Mouse (Mus musculus): ENCODE measurements around the gene Gm6614.
"Not testable (repeated sequence)": the region's sequence is repeated elsewhere in the genome, so short reads cannot be mapped to it uniquely, and the experiment has no call there.

Gene Gm6614

GRCm38 (mm10) chr6:142011364-142011955 lies at the start of gene Gm6614:
Gene Gm6614 (minus strand): TSS chr6:142011414.
- DNase-seq (ENCODE audit: low read depth, low spot score) = no peak

GRCm38 (mm10) chr6:142058281-142058680 lies 47.1 kb upstream of the Gm6614 start:
- not testable (repeated sequence) for DNase-seq (ENCODE audit: low read depth, low spot score)

- no peak for DNase-seq (ENCODE audit: low read depth, low spot score)
Observed at GRCm38 (mm10) chr6:142047689-142048088, 36.5 kb upstream of the Gm6614 start.

GRCm38 (mm10) chr6:142045746-142046145 lies 34.5 kb upstream of the Gm6614 start:
- no peak for DNase-seq (ENCODE audit: low read depth, low spot score)

- no peak for DNase-seq (ENCODE audit: low read depth, low spot score)
Observed at GRCm38 (mm10) chr6:142041896-142042295, 30.7 kb upstream of the Gm6614 start.

- DNase-seq (ENCODE audit: low read depth, low spot score) = peak; percentile 73
Observed at GRCm38 (mm10) chr6:142040306-142041175, 29.3 kb upstream of the Gm6614 start.

GRCm38 (mm10) chr6:142035771-142036170 lies 24.6 kb upstream of the Gm6614 start:
- DNase-seq (ENCODE audit: low read depth, low spot score) = no peak

GRCm38 (mm10) chr6:142021671-142022070 lies 10.5 kb upstream of the Gm6614 start:
- DNase-seq (ENCODE audit: low read depth, low spot score) = no peak

- DNase-seq (ENCODE audit: low read depth, low spot score) = no peak
Observed at GRCm38 (mm10) chr6:141986772-141987171, 24.4 kb downstream of the Gm6614 start.

- no peak for DNase-seq (ENCODE audit: low read depth, low spot score)
Observed at GRCm38 (mm10) chr6:141984644-141985043, 26.6 kb downstream of the Gm6614 start.

GRCm38 (mm10) chr6:141962420-141962819 lies 48.8 kb downstream of the Gm6614 start:
- no peak for DNase-seq (ENCODE audit: low read depth, low spot score)

GRCm38 (mm10) chr6:141961861-141962260 lies 49.4 kb downstream of the Gm6614 start:
- DNase-seq (ENCODE audit: low read depth, low spot score) = no peak

- no peak for DNase-seq (ENCODE audit: low read depth, low spot score)
Observed at GRCm38 (mm10) chr6:141960482-141960881, 50.7 kb downstream of the Gm6614 start.

- DNase-seq (ENCODE audit: low read depth, low spot score) = no peak
Observed at GRCm38 (mm10) chr6:141946862-141947261, 64.4 kb downstream of the Gm6614 start, which contains the start of gene Slco1a1. Gene Slco1a1 (minus strand): TSS chr6:141946962.

GRCm38 (mm10) chr6:141940451-141940850 lies 70.8 kb downstream of the Gm6614 start:
- DNase-seq (ENCODE audit: low read depth, low spot score) = no peak
